Mouse (Mus musculus): ENCODE measurements around the gene Trabd2b. TPM values are rescaled to one million over a fixed set of nuclear protein-coding genes. Genes with fewer than 3 reads are reported as not detected.

Trabd2b gene
- polyA plus RNA-seq, 1 experiment from 2014 or later = 1.5 TPM

- no peaks in the 10 kb centered on the region for H3K9me3 ChIP-seq
- 86% methylated on average over 5 of the region's 5 CpGs for WGBS
- no peaks in the 10 kb centered on the region for H3K36me3 ChIP-seq
- peaks cover 11% of the 10 kb centered on the region; the same call in 1 of the 2 replicates for H3K4me1 ChIP-seq (replicated peaks)
- no peak for DNase-seq (ENCODE audit: low spot score)
- no peak overlapping the region for H3K27ac ChIP-seq
- no peaks in the 10 kb centered on the region for H3K27me3 ChIP-seq (ENCODE audit: insufficient read depth, poor library complexity, severe bottlenecking)
- no peak overlapping the region for H3K4me3 ChIP-seq
Observed at GRCm38 (mm10) chr4:114460401-114460800, 53.9 kb downstream of the Trabd2b start.

- no peaks in the 10 kb centered on the region for H3K36me3 ChIP-seq
- peaks cover 11% of the 10 kb centered on the region; the same call in 1 of the 2 replicates for H3K4me1 ChIP-seq (replicated peaks)
- H3K9me3 ChIP-seq = no peaks in the 10 kb centered on the region
- 82% methylated on average over 5 of the region's 5 CpGs for WGBS
- no peak overlapping the region for H3K4me3 ChIP-seq
- no peak for DNase-seq (ENCODE audit: low spot score)
- H3K27ac ChIP-seq = no peak overlapping the region
- H3K27me3 ChIP-seq (ENCODE audit: insufficient read depth, poor library complexity, severe bottlenecking) = no peaks in the 10 kb centered on the region
Observed at GRCm38 (mm10) chr4:114461093-114461492, 54.6 kb downstream of the Trabd2b start.

GRCm38 (mm10) chr4:114465641-114466040 is 59.1 kb downstream of the Trabd2b start:
- Histone ChIP-seq H3K27ac (no peak overlapping the region), H3K9me3 (no peaks in the 10 kb centered on the region), H3K36me3 (no peaks in the 10 kb centered on the region), H3K27me3 (ENCODE audit: insufficient read depth, poor library complexity, severe bottlenecking) (no peaks in the 10 kb centered on the region), H3K4me1 (replicated peaks) (peaks cover 22% of the 10 kb centered on the region; the same call in 1 of the 2 replicates), H3K4me3 (no peak overlapping the region)
- no peak for DNase-seq (ENCODE audit: low spot score)
- WGBS = 88% methylated on average over 2 of the region's 2 CpGs

- WGBS = 75% methylated on average over 6 of the region's 6 CpGs
- no peak for DNase-seq (ENCODE audit: low spot score)
- Histone ChIP-seq H3K9me3 (no peaks in the 10 kb centered on the region), H3K27me3 (ENCODE audit: insufficient read depth, poor library complexity, severe bottlenecking) (no peaks in the 10 kb centered on the region), H3K36me3 (no peaks in the 10 kb centered on the region), H3K27ac (no peak overlapping the region), H3K4me1 (replicated peaks) (peaks cover 25% of the 10 kb centered on the region), H3K4me3 (no peak overlapping the region)
Observed at GRCm38 (mm10) chr4:114467371-114468094, 61.0 kb downstream of the Trabd2b start.

- Histone ChIP-seq H3K27ac (no peak overlapping the region), H3K27me3 (ENCODE audit: insufficient read depth, poor library complexity, severe bottlenecking) (no peaks in the 10 kb centered on the region), H3K36me3 (no peaks in the 10 kb centered on the region), H3K4me3 (no peak overlapping the region), H3K9me3 (no peaks in the 10 kb centered on the region), H3K4me1 (replicated peaks) (peaks cover 25% of the 10 kb centered on the region)
- 65% methylated on average over 7 of the region's 7 CpGs for WGBS
- no peak for DNase-seq (ENCODE audit: low spot score)
Observed at GRCm38 (mm10) chr4:114468095-114468429, 61.5 kb downstream of the Trabd2b start.

- Histone ChIP-seq H3K27me3 (ENCODE audit: insufficient read depth, poor library complexity, severe bottlenecking) (no peaks in the 10 kb centered on the region), H3K9me3 (no peaks in the 10 kb centered on the region), H3K4me3 (no peak overlapping the region), H3K36me3 (no peaks in the 10 kb centered on the region), H3K4me1 (replicated peaks) (peaks cover 25% of the 10 kb centered on the region), H3K27ac (no peak overlapping the region)
- no peak for DNase-seq (ENCODE audit: low spot score)
- WGBS = 52% methylated on average over 1 of the region's 1 CpGs
Observed at GRCm38 (mm10) chr4:114469881-114470280, 63.4 kb downstream of the Trabd2b start.

- peak; percentile 23 for DNase-seq (ENCODE audit: low spot score)
- WGBS = 67% methylated on average over 5 of the region's 5 CpGs
- no peaks in the 10 kb centered on the region for H3K36me3 ChIP-seq
- H3K4me3 ChIP-seq = no peak overlapping the region
- peak overlapping the region; percentile 5; the same call in 1 of the 2 replicates for H3K27ac ChIP-seq
- no peaks in the 10 kb centered on the region for H3K9me3 ChIP-seq
- peaks cover 28% of the 10 kb centered on the region for H3K4me1 ChIP-seq (replicated peaks)
- no peaks in the 10 kb centered on the region for H3K27me3 ChIP-seq (ENCODE audit: insufficient read depth, poor library complexity, severe bottlenecking)
Observed at GRCm38 (mm10) chr4:114472143-114472542, 65.6 kb downstream of the Trabd2b start.

GRCm38 (mm10) chr4:114476316-114476715 is 69.8 kb downstream of the Trabd2b start:
- 94% methylated on average over 3 of the region's 3 CpGs for WGBS
- H3K9me3 ChIP-seq = no peaks in the 10 kb centered on the region
- no peak overlapping the region for H3K4me3 ChIP-seq
- peaks cover 35% of the 10 kb centered on the region for H3K4me1 ChIP-seq (replicated peaks)
- H3K27ac ChIP-seq = no peak overlapping the region
- no peaks in the 10 kb centered on the region for H3K36me3 ChIP-seq
- no peaks in the 10 kb centered on the region for H3K27me3 ChIP-seq (ENCODE audit: insufficient read depth, poor library complexity, severe bottlenecking)
- DNase-seq (ENCODE audit: low spot score) = no peak

GRCm38 (mm10) chr4:114477082-114477771 is 70.7 kb downstream of the Trabd2b start:
- peak; percentile 30 for DNase-seq (ENCODE audit: low spot score)
- no peaks in the 10 kb centered on the region for H3K27me3 ChIP-seq (ENCODE audit: insufficient read depth, poor library complexity, severe bottlenecking)
- no peak overlapping the region for H3K4me3 ChIP-seq
- H3K4me1 ChIP-seq (replicated peaks) = peaks cover 35% of the 10 kb centered on the region
- WGBS = 36% methylated on average over 11 of the region's 11 CpGs
- H3K9me3 ChIP-seq = no peaks in the 10 kb centered on the region
- no peaks in the 10 kb centered on the region for H3K36me3 ChIP-seq
- H3K27ac ChIP-seq = peak overlapping the region; percentile 2; the same call in 1 of the 2 replicates

GRCm38 (mm10) chr4:114481518-114481917 is 75.0 kb downstream of the Trabd2b start:
- DNase-seq (ENCODE audit: low spot score) = peak; percentile 16
- peaks cover 34% of the 10 kb centered on the region for H3K4me1 ChIP-seq (replicated peaks)
- no peak overlapping the region for H3K27ac ChIP-seq
- no peaks in the 10 kb centered on the region for H3K27me3 ChIP-seq (ENCODE audit: insufficient read depth, poor library complexity, severe bottlenecking)
- no peak overlapping the region for H3K4me3 ChIP-seq
- no peaks in the 10 kb centered on the region for H3K36me3 ChIP-seq
- 43% methylated on average over 5 of the region's 5 CpGs for WGBS
- no peaks in the 10 kb centered on the region for H3K9me3 ChIP-seq

GRCm38 (mm10) chr4:114484173-114484572 is 77.6 kb downstream of the Trabd2b start:
- Histone ChIP-seq H3K27ac (no peak overlapping the region), H3K4me3 (no peak overlapping the region), H3K27me3 (ENCODE audit: insufficient read depth, poor library complexity, severe bottlenecking) (no peaks in the 10 kb centered on the region), H3K9me3 (no peaks in the 10 kb centered on the region), H3K36me3 (no peaks in the 10 kb centered on the region), H3K4me1 (replicated peaks) (peaks cover 11% of the 10 kb centered on the region)
- no peak for DNase-seq (ENCODE audit: low spot score)
- WGBS = 79% methylated on average over 2 of the region's 2 CpGs

- H3K9me3 ChIP-seq = no peaks in the 10 kb centered on the region
- H3K36me3 ChIP-seq = no peaks in the 10 kb centered on the region
Observed at GRCm38 (mm10) chr4:114485996-114486395, 79.5 kb downstream of the Trabd2b start.

GRCm38 (mm10) chr4:114486885-114487531 is 80.5 kb downstream of the Trabd2b start:
- Histone ChIP-seq H3K27ac (0 out of 2 replicates have a peak overlapping the region, but pooled peaks have one; percentile 2), H3K4me3 (no peak overlapping the region), H3K27me3 (ENCODE audit: insufficient read depth, poor library complexity, severe bottlenecking) (no peaks in the 10 kb centered on the region), H3K4me1 (replicated peaks) (no peaks in the 10 kb centered on the region), H3K9me3 (no peaks in the 10 kb centered on the region), H3K36me3 (no peaks in the 10 kb centered on the region)
- no peak for DNase-seq (ENCODE audit: low spot score)
- WGBS = 90% methylated on average over 2 of the region's 2 CpGs

More at GRCm38 (mm10) chr4:114485996-114486395, 79.5 kb downstream of the Trabd2b start:
- WGBS = 81% methylated on average over 5 of the region's 5 CpGs
- Histone ChIP-seq H3K4me3 (no peak overlapping the region), H3K27me3 (ENCODE audit: insufficient read depth, poor library complexity, severe bottlenecking) (no peaks in the 10 kb centered on the region), H3K27ac (no peak overlapping the region), H3K4me1 (replicated peaks) (peaks cover 8% of the 10 kb centered on the region)
- no peak for DNase-seq (ENCODE audit: low spot score)
